Mouse (Mus musculus) erythroid progenitor cell, adult 5-6 weeks (primary cell): ENCODE results near the gene Evi5. TPM values are rescaled to one million over a fixed set of nuclear protein-coding genes. Genes with fewer than 3 reads are reported as not detected.

Experiments used
- ATAC-seq: replicated peaks from 2 replicates; pipeline ENCODE4 v1.8.0; 2016; ENCODE audit warnings: moderate number of reproducible peaks, mild to moderate bottlenecking, moderate TSS enrichment, inconsistent platforms; ENCODE audit not compliant: poor library complexity, low FRiP score, severe bottlenecking
- total RNA-seq, 2 experiments: library from RNA; stranded (forward) in 1 of 2; stranded (reverse) in 1 of 2; fragments of 150-400 nt in 1 of 2; fragments of 186-747, 209-891 nt in 1 of 2; gene quantifications; 2 replicates each; pipeline versions ENCODE4 v1.2.3 to v1.2.4; 2015 to 2017; ENCODE audit warnings: low replicate concordance in 2 of 2

Evi5 gene
- total RNA-seq, 2 experiments from 2014 or later: 323 to 445 TPM

DNA sequence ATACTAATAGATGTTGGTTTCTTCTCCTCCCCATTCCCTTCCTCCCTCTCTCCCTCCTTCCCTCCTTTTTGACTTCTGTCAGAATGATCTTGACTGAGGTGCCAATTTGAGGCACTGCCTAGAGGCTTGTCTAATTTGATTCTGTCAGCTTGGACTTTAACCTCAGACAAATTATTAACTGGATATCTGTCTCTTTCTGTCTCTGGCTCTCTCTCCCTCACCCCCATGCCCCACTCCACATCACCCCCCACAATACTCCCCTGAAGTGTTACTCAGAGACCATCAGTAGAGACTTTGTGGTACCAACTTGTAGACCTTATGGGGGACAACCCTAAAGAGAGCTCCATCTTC lies 329 bp upstream of the Evi5 start:
- no peak for ATAC-seq

DNA sequence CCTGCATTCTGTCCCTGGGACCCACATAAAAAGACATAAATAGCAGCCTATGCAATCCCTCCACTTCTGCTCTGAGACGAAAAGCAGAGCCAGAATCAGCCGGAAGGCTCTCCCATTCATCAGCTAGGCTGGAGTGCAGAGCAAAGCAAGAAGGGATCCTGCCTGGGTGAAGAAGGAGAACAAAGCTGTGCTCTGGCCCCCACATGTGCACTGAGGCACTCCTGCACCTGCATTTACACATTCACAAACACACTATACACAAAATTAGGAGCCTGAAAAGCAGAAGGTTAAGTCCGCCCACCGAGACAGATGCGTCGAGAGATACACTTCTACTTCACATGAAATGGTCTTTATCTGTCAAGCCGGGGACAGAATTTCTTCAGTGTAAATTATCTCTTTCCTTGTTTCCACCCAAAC lies 1.0 kb downstream of the Evi5 start:
- ATAC-seq: peak; percentile 75

- no peak for ATAC-seq
These were observed 1.6 kb downstream of the Evi5 start for GRCm38 (mm10) chr5:107873330-107873729.

- ATAC-seq: no peak
These were observed 5.2 kb downstream of the Evi5 start for GRCm38 (mm10) chr5:107869701-107870100.

DNA sequence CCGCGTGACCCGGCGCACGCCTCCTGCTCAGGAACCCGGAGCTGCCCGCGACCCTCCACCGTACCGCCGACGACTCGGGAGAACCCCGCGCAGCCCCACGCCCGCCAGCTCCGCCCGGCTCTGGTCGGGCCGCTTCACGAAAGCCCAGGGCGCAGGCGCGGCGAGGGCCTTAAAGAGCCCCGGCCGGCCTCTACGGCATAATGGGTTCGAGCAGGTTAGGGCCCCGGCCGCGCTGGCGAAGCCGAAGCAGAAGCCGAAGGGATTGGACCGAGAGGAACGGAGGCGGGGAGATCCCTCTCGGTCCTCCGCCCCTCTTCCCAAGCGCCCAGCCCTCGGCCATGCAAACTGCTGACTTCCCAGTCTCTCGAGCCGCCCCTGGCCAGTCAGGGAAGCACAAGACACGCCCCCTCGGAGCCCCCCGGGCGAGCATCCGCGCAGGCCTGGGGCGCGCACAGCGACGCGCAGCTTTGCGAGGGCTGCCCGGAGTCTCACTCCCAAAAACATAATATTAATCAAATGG lies 5.9 kb downstream of the Evi5 start:
- peak; percentile 72 for ATAC-seq

GRCm38 (mm10) chr5:107867970-107868904 lies 6.7 kb downstream of the Evi5 start:
- peak; percentile 53 for ATAC-seq

- peak; percentile 62 for ATAC-seq
These were observed 8.5 kb downstream of the Evi5 start for GRCm38 (mm10) chr5:107866127-107867126.

DNA sequence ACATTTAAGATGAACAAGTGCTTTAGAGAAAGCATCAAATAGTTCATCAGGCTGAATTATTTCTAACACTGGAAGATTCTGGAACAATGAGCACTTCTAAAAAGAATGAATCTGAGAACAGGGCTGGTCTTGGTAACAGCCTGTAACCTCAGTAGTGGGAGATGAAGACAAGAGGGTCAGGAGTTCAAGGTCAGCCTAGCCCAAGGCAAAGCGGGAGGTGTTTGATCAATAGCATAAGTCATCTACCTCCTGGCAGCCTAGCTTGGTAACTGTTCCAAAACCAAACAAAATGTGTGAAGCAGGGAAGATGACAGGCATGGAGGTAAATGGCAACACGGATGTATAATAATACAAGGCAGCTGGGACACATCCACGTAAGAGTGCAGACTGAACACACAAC lies 10.9 kb downstream of the Evi5 start:
- ATAC-seq: no peak

DNA sequence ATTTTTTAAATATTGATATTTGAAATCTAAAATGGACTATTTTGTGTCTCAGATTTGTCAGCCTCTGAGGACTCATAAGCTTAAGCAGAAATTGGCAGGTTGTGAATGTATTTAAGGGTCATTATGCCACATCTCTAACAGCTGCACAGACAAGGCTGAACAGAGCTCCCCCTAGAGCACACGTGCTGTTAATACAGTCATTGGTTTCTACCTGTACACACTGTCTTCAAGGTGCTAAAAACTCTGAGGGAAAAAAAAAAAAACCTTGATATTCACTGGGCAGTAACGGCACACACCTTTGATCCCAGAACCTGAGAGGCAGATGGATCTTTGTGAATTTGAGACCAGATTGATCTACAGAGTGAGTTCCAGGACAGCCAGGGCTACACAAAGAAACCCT lies 15.9 kb downstream of the Evi5 start:
- ATAC-seq: peak; percentile 70

DNA sequence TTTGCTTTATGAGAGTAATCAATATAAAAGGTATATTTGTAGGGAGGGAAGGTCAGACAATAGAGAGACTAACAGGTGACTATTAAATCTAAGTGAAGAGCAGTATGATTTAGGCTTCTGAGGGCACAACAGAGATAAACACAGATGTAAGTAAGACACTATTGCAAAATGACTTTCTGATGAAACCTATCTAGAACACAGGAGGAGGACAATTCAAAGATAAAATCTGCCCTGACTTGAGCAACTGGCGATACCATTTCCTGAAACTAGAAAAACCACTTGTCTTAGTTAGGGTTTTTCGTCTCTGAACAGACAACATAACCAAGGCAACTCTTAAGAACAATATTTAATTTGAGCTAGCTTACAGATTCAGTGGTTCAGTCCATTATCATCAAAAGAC lies 19.4 kb downstream of the Evi5 start:
- no peak for ATAC-seq

- ATAC-seq: no peak
These were observed 20.4 kb downstream of the Evi5 start for GRCm38 (mm10) chr5:107854556-107854955.

DNA sequence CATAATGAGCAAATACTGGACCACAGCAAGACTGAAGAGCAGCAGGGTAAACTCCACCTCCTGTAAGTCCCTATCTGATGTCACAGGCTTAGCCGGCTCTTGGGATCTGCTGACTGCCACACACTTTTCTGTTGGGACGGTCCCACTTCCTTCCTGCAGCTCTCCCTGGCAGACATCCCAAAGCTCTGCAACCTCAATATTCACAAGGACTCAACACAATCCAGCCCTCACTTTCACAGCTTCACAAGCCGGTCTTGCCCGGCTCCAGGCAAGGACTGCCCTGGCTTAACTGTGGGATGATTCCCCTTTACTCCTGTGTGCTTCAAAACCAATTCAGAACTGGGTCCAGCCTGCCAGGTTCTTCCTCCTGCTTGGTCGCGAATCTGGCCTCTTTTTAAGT lies 21.1 kb downstream of the Evi5 start:
- ATAC-seq: 0 out of 2 replicates have a peak, but pooled peaks have one; percentile 31

GRCm38 (mm10) chr5:107848964-107849363 lies 25.9 kb downstream of the Evi5 start:
- ATAC-seq: no peak

GRCm38 (mm10) chr5:107847817-107848216 lies 27.1 kb downstream of the Evi5 start:
- ATAC-seq: no peak

GRCm38 (mm10) chr5:107847349-107847748 lies 27.6 kb downstream of the Evi5 start:
- ATAC-seq: no peak

DNA sequence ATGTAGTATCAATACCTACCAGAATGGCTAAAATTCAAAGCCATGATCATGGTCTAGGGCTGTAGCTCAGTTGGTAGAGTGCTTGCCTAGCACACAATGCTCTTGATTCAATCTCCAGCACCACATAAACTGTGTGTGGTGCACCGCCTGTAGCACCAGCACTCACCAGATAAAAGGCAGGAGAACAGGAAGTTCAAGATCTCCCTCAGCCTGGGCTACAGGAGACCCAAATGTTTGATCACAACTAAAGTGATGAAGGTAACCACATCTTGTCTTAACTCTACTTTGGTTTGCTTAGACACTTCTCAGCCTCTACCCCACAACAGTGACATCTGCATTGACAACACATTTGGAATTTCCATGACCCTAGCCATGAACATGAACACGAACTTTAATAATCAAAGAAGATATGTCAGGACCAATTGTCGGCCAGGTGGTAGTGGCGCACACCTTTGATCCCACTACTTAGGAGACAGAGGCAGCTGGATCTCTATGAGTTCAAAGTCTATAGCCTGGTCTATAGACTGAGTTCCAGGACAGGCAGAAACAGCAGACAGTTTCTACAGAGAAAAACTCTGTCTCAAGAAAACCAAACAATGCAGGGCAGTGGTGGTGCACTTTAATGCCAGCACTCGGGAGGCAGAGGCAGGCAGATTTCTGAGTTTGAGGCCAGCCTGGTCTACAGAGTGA lies 34.2 kb downstream of the Evi5 start:
- ATAC-seq: no peak

GRCm38 (mm10) chr5:107838891-107839644 lies 35.8 kb downstream of the Evi5 start:
- ATAC-seq: peak; percentile 47; the same call in 1 of the 2 replicates

GRCm38 (mm10) chr5:107834287-107834686 lies 40.6 kb downstream of the Evi5 start:
- no peak for ATAC-seq

GRCm38 (mm10) chr5:107831351-107831750 lies 43.6 kb downstream of the Evi5 start:
- no peak for ATAC-seq
